Mouse (Mus musculus) liver, postnatal 0 days (tissue): Measurements from ENCODE around the gene Mthfd1l. TPM values are rescaled to one million over a fixed set of nuclear protein-coding genes. Genes with fewer than 3 reads are reported as not detected.

Source experiments
- ATAC-seq: fragments of 200-750 bp; cut with Nextera tagmentation; 2 replicates; pipeline ENCODE4 v1.8.0; 2017; ENCODE audit warnings: mild to moderate bottlenecking, moderate library complexity
- DNase-seq: peaks from one replicate; pipeline ENCODE4 v3.0.0-alpha.2; 2016
- H3K27ac ChIP-seq: fragments of 300-500 bp; sonication (generic); 2 replicates; pipeline ENCODE4 v1.5.1; 2014; ENCODE audit warnings: antibody characterized with exemption, moderate library complexity, mild to moderate bottlenecking, low read depth
- H3K27me3 ChIP-seq: fragments of 300-500 bp; sonication (generic); 2 replicates; pipeline ENCODE4 v1.6.1; 2014; ENCODE audit warnings: low read length, control low read depth, mixed read lengths; ENCODE audit not compliant: insufficient read depth
- H3K36me3 ChIP-seq: fragments of 300-500 bp; sonication (generic); replicated peaks from 2 replicates; pipeline ENCODE4 v1.6.1; 2014; ENCODE audit warnings: mild to moderate bottlenecking, control low read depth, low read length, moderate library complexity, mixed read lengths; ENCODE audit not compliant: insufficient read depth
- H3K4me1 ChIP-seq: fragments of 300-500 bp; sonication (generic); 2 replicates; pipeline ENCODE4 v1.6.1; 2014; ENCODE audit warnings: antibody characterized with exemption, mild to moderate bottlenecking, control low read depth; ENCODE audit not compliant: insufficient read depth
- H3K4me2 ChIP-seq: fragments of 300-500 bp; sonication (generic); 2 replicates; pipeline ENCODE4 v1.6.1; 2014; ENCODE audit warnings: low read depth, mild to moderate bottlenecking, low read length, moderate library complexity, mixed read lengths
- H3K4me3 ChIP-seq: fragments of 300-500 bp; sonication (generic); 2 replicates; pipeline ENCODE4 v1.5.1; 2014; ENCODE audit warnings: low read depth, low read length
- H3K9ac ChIP-seq: fragments of 300-500 bp; sonication (generic); replicated peaks from 2 replicates; pipeline ENCODE4 v1.6.1; 2014; ENCODE audit warnings: mild to moderate bottlenecking, moderate library complexity
- H3K9me3 ChIP-seq: fragments of 300-500 bp; sonication (generic); 2 replicates; pipeline ENCODE4 v1.6.1; 2016; ENCODE audit warnings: mild to moderate bottlenecking, control low read depth, low read length, mixed read lengths
- CTCF ChIP-seq: sonication (generic); IDR thresholded peaks from 2 replicates; pipeline ENCODE4 v1.5.1; 2016; ENCODE audit warnings: antibody characterized with exemption, low read depth
- EP300 ChIP-seq: IDR thresholded peaks from 2 replicates; pipeline ENCODE4 v1.6.1; 2016; ENCODE audit warnings: antibody characterized with exemption, low read depth, mild to moderate bottlenecking
- whole genome bisulfite sequencing: fragments of 180-500 bp; shearing (Covaris S2); extraction: QIAGEN DNeasy Blood & Tissue Kit; methylation state at CpG from one replicate; pipeline ENCODE4 v1.1.7; 2014; ENCODE audit not compliant: insufficient replicate concordance; 5-methylcytosine and 5-hydroxymethylcytosine counted together
- polyA plus RNA-seq: library from polyadenylated mRNA; unstranded; fragments of >200 nt; fragmentation: Nextera tagmentation; extraction: Ambion mirVana; gene quantifications from 2 replicates; pipeline ENCODE4 v1.2.1, GENCODE M21; 2015

Gene Mthfd1l
- polyA plus RNA-seq, 1 experiment from 2014 or later = 8.4 TPM

- H3K27me3 ChIP-seq = no peaks in the 10 kb centered on the region
- H3K4me2 ChIP-seq = no peak overlapping the region
- H3K4me3 ChIP-seq = no peak overlapping the region
- peaks cover 3% of the 10 kb centered on the region; the same call in 1 of the 2 replicates for H3K4me1 ChIP-seq
- no peak overlapping the region for H3K9ac ChIP-seq
- ATAC-seq (no peak), DNase-seq (no peak)
- WGBS = 85% methylated on average over 8 of the region's 8 CpGs
- no peak overlapping the region for H3K27ac ChIP-seq
- peaks cover 24% of the 10 kb centered on the region for H3K36me3 ChIP-seq
- TF ChIP-seq CTCF (no peak), EP300 (no peak)
- no peaks in the 10 kb centered on the region for H3K9me3 ChIP-seq
Measured at GRCm38 (mm10) chr10:4092990-4093389, 120.1 kb downstream of the Mthfd1l start.

GRCm38 (mm10) chr10:4094093-4094817, 121.3 kb downstream of the Mthfd1l start:
- Histone ChIP-seq H3K36me3 (peaks cover 16% of the 10 kb centered on the region), H3K4me3 (no peak overlapping the region), H3K9me3 (no peaks in the 10 kb centered on the region), H3K4me1 (peaks cover 3% of the 10 kb centered on the region; the same call in 1 of the 2 replicates), H3K27ac (no peak overlapping the region), H3K9ac (no peak overlapping the region), H3K27me3 (no peaks in the 10 kb centered on the region), H3K4me2 (no peak overlapping the region)
- no peak for DNase-seq
- 89% methylated on average over 9 of the region's 9 CpGs for WGBS
- TF ChIP-seq CTCF = no peak
- no peak for TF ChIP-seq EP300
- ATAC-seq = no peak

- Histone ChIP-seq H3K9me3 (no peaks in the 10 kb centered on the region), H3K27me3 (no peaks in the 10 kb centered on the region), H3K36me3 (peaks cover 16% of the 10 kb centered on the region; the same call in 1 of the 2 replicates), H3K4me1 (peaks cover 3% of the 10 kb centered on the region; the same call in 1 of the 2 replicates), H3K4me3 (no peak overlapping the region), H3K27ac (no peak overlapping the region), H3K9ac (no peak overlapping the region), H3K4me2 (no peak overlapping the region)
- WGBS = 58% methylated on average over 5 of the region's 5 CpGs
- no peak for DNase-seq
- no peak for ATAC-seq
- TF ChIP-seq CTCF = no peak
- no peak for TF ChIP-seq EP300
Measured at GRCm38 (mm10) chr10:4096151-4096550, 123.2 kb downstream of the Mthfd1l start.

- Histone ChIP-seq H3K27ac (no peak overlapping the region), H3K9ac (no peak overlapping the region), H3K4me2 (no peak overlapping the region), H3K36me3 (peaks cover 3% of the 10 kb centered on the region), H3K4me3 (no peak overlapping the region), H3K9me3 (no peaks in the 10 kb centered on the region), H3K4me1 (peaks cover 3% of the 10 kb centered on the region; the same call in 1 of the 2 replicates), H3K27me3 (no peaks in the 10 kb centered on the region)
- DNase-seq (no peak), ATAC-seq (peak; percentile 38; the same call in 1 of the 2 replicates)
- 78% methylated on average over 6 of the region's 6 CpGs for WGBS
- TF ChIP-seq CTCF = no peak
- TF ChIP-seq EP300 = no peak
Measured at GRCm38 (mm10) chr10:4100007-4100406, 127.1 kb downstream of the Mthfd1l start.

- H3K36me3 ChIP-seq = peaks cover 5% of the 10 kb centered on the region
- H3K27me3 ChIP-seq = no peaks in the 10 kb centered on the region
- H3K4me2 ChIP-seq = no peak overlapping the region
- WGBS = 71% methylated on average over 10 of the region's 10 CpGs
- H3K4me1 ChIP-seq = peaks cover 6% of the 10 kb centered on the region; the same call in 1 of the 2 replicates
- TF ChIP-seq CTCF (0 out of 2 replicates have a peak, but pooled peaks have one; percentile 19), EP300 (peak; percentile 25; the same call in 1 of the 2 replicates)
- ATAC-seq (peak; percentile 52), DNase-seq (peak; percentile 41)
- no peaks in the 10 kb centered on the region for H3K9me3 ChIP-seq
- H3K4me3 ChIP-seq = no peak overlapping the region
- H3K27ac ChIP-seq = 0 out of 2 replicates have a peak overlapping the region, but pooled peaks have one; percentile 37
- no peak overlapping the region for H3K9ac ChIP-seq
Measured at GRCm38 (mm10) chr10:4105676-4106528, 133.0 kb downstream of the Mthfd1l start.
